Mouse (Mus musculus): ENCODE data around the gene Supt6.
A peak's percentile ranks its signal among the peaks of the same experiment; 100 is the strongest.
"Not testable (repeated sequence)": the region's sequence is repeated elsewhere in the genome, so short reads cannot be mapped to it uniquely, and the experiment has no call there.

The Supt6 gene

GRCm38 (mm10) chr11:78245627-78246317 lies at the start of gene Supt6, which contains the start of gene Sdf2:
TSS of gene Supt6 (minus strand) at chr11:78245987.
TSS of gene Sdf2 (plus strand) at chr11:78245746.
- DNase-seq (ENCODE audit: low spot score) = peak; percentile 75

GRCm38 (mm10) chr11:78294585-78294984 lies 48.8 kb upstream of the Supt6 start:
- DNase-seq (ENCODE audit: low spot score) = no peak

GRCm38 (mm10) chr11:78290654-78291053 lies 44.9 kb upstream of the Supt6 start, which contains the start of gene BC030499:
TSS of gene BC030499 (plus strand) at chr11:78290841.
- peak; percentile 44 for DNase-seq (ENCODE audit: low spot score)

GRCm38 (mm10) chr11:78289146-78289763 lies 43.5 kb upstream of the Supt6 start:
- DNase-seq (ENCODE audit: low spot score) = no peak

- no peak for DNase-seq (ENCODE audit: low spot score)
Observed at GRCm38 (mm10) chr11:78279586-78279985, 33.8 kb upstream of the Supt6 start.

- DNase-seq (ENCODE audit: low spot score) = no peak
Observed at GRCm38 (mm10) chr11:78278853-78279252, 33.1 kb upstream of the Supt6 start.

- not testable (repeated sequence) for DNase-seq (ENCODE audit: low spot score)
Observed at GRCm38 (mm10) chr11:78276169-78276568, 30.4 kb upstream of the Supt6 start.

GRCm38 (mm10) chr11:78275596-78275995 lies 29.8 kb upstream of the Supt6 start:
- no peak for DNase-seq (ENCODE audit: low spot score)

- peak; percentile 68 for DNase-seq (ENCODE audit: low spot score)
Observed at GRCm38 (mm10) chr11:78271986-78272385, 26.2 kb upstream of the Supt6 start.

- DNase-seq (ENCODE audit: low spot score) = no peak
Observed at GRCm38 (mm10) chr11:78265571-78265970, 19.8 kb upstream of the Supt6 start.

- peak; percentile 32 for DNase-seq (ENCODE audit: low spot score)
Observed at GRCm38 (mm10) chr11:78262550-78262949, 16.8 kb upstream of the Supt6 start.

GRCm38 (mm10) chr11:78261380-78262352 lies 15.9 kb upstream of the Supt6 start, which contains the start of gene 2610507B11Rik:
TSS of gene 2610507B11Rik (plus strand) at chr11:78261752.
- DNase-seq (ENCODE audit: low spot score) = peak; percentile 79

GRCm38 (mm10) chr11:78260489-78261258 lies 14.9 kb upstream of the Supt6 start:
- DNase-seq (ENCODE audit: low spot score) = no peak

GRCm38 (mm10) chr11:78256618-78257017 lies 10.8 kb upstream of the Supt6 start:
- no peak for DNase-seq (ENCODE audit: low spot score)

GRCm38 (mm10) chr11:78247727-78248140 lies 1.9 kb upstream of the Supt6 start:
- no peak for DNase-seq (ENCODE audit: low spot score)

- no peak for DNase-seq (ENCODE audit: low spot score)
Observed at GRCm38 (mm10) chr11:78247012-78247348, 1.2 kb upstream of the Supt6 start.

- DNase-seq (ENCODE audit: low spot score) = no peak
Observed at GRCm38 (mm10) chr11:78246318-78247011, 678 bp upstream of the Supt6 start.

- DNase-seq (ENCODE audit: low spot score) = no peak
Observed at GRCm38 (mm10) chr11:78245261-78245626, 543 bp downstream of the Supt6 start.

GRCm38 (mm10) chr11:78240193-78240857 lies 5.5 kb downstream of the Supt6 start:
- DNase-seq (ENCODE audit: low spot score) = peak; percentile 50

- DNase-seq (ENCODE audit: low spot score) = no peak
Observed at GRCm38 (mm10) chr11:78231518-78231917, 14.3 kb downstream of the Supt6 start.
